Mouse (Mus musculus) left cerebral cortex, adult 2 months (tissue): ENCODE data around the gene Acvr1b. TPM values are rescaled to one million over a fixed set of nuclear protein-coding genes. Genes with fewer than 3 reads are reported as not detected.
A peak's percentile ranks its signal among the peaks of the same experiment; 100 is the strongest.

Source experiments
- DNase-seq, 2 experiments: peaks; one replicate each; pipeline ENCODE4 v3.0.0; 2021 to 2022; ENCODE audit warnings: low spot score in 2 of 2, mixed read lengths in 1 of 2; ENCODE audit errors: extremely low spot score in 1 of 2
- H3K27ac ChIP-seq: fragments of 200-600 bp; 2 replicates; pipeline ENCODE4 v1.8.1; 2022
- H3K4me3 ChIP-seq: fragments of 200-600 bp; 2 replicates; pipeline ENCODE4 v1.8.1; 2022
- CTCF ChIP-seq: fragments of 200-600 bp; IDR thresholded peaks from 2 replicates; pipeline ENCODE4 v1.8.1; 2022; ENCODE audit warnings: antibody characterized with exemption, mild to moderate bottlenecking, moderate library complexity
- intact Hi-C: fragments of 180-260 bp; cut with DNase I; formaldehyde crosslinking; loops from one replicate; pipeline ENCODE4 v1.15.1; 2025
- total RNA-seq, 2 experiments: library from RNA; stranded (reverse); gene quantifications; 2 replicates each; pipeline ENCODE4 v1.2.3; 2021

Gene Acvr1b
- total RNA-seq, 2 experiments from 2014 or later, result 102 to 114 TPM

DNA sequence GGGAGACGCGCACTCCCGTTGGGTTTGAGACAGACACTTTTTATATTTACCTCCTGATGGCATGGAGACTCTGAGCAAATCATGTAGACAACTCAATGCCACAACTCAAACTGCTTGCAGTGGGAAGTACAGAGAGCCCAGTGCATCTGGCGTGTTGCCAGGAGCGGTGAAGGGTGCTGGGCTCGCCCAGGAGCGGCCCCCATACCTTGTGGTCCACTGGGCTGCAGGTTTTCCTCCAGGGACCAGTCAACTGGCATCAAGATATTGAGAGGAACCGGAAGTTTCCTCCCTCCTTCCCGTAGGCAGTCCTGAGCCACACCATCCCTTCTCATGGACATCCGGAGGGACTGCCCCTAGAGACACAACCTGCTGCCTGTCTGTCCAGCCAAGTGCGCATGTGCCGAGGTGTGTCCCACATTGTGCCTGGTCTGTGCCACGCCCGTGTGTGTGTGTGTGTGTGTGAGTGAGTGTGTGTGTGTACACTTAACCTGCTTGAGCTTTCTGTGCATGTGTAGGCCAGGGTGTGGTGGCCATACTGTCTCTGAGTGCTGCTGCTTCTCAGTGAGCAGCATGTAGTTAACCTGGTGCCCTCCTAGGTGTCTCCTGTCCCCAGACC, 37.2 kb downstream of the Acvr1b start:
- H3K27ac ChIP-seq, result no peak overlapping the region; the same call in 1 of the 2 replicates
- no peak for TF ChIP-seq CTCF
- no peak overlapping the region for H3K4me3 ChIP-seq
- DNase-seq, result no peak
- intact Hi-C loops, result no loop called here

DNA sequence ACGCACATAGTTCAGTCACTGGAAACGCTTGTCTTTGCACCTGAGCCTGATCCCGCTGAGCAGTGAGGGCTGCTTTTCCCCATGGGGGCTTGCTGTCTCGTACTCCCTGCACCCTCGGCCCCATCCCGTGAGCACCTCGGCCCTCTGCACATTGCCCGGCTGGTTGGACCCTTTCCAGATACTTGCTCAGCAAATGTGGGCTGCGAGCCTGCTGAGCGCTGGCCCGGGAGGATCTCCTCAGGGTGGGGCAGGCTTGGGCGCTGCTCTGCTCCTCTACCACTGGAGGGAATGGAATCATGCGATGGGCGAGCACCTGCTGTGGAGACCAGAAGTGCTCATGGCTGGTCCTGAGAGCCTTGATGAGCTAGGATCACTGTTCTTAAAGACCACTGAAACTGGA, 38.6 kb downstream of the Acvr1b start:
- Histone ChIP-seq H3K27ac (no peak overlapping the region), H3K4me3 (no peak overlapping the region)
- DNase-seq, result no peak
- TF ChIP-seq CTCF, result no peak
- intact Hi-C loops, result no loop called here

DNA sequence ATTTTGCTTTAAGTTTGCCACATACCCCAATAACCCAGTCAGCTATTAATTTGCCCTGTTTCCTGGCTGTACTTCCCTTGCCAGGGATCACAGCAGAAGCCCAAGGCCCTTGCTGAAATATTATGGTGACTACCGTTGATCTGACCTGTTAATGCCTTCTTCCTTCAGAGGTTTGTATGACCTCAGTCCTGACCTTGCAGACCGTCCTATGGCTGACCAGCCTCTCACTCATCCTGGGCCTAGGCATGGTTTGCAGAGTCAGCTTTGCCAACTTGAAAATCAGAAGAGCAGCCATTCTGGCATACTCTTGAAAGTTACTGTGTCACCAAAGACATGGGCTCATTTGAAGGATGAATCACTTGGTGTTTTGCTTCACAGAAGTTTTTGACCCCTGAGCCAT, 41.3 kb downstream of the Acvr1b start:
- intact Hi-C loops, result no loop called here
- no peak for TF ChIP-seq CTCF
- no peak for DNase-seq
- H3K4me3 ChIP-seq, result no peak overlapping the region
- no peak overlapping the region for H3K27ac ChIP-seq

DNA sequence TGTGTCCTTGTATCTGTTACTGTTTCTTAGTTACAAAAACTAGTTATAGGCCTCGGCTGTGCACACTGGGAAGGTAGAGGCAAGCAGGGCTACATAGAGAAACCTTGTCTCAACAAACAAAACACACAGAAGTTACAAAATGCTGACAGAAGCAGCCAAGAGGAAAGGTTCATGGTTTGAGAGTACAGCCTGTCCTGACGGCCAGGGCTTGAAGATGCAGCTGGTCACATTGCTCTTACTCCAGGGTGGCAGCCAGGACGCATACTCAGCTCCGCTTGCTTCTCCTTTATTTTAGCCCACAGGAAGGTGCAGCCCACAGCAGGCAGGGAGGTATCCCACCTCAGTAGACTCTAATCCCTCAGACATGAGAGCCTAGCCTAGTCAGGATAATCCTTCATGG, 42.2 kb downstream of the Acvr1b start:
- Histone ChIP-seq H3K27ac (no peak overlapping the region), H3K4me3 (no peak overlapping the region)
- DNase-seq, result no peak
- TF ChIP-seq CTCF, result no peak
- intact Hi-C loops, result no loop called here

DNA sequence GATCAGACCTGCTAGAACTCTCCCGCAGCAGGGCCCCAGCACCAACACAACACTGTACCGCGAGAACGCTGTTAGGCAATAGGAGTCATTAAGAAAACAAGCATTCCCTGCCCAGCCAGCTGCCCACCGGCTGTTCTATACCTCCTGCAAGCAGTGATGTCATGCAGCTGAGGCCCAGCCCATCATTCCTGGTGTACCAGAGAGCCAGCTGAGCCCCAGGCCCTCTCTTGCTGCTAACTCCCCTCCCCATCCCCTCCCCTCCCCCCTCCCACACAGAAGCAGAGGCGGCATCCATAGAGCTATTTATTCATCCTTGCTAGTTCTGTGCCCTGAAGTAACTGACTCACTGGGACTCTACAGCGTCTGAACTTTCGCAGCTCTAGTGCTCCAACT, 47.0 kb downstream of the Acvr1b start:
- Histone ChIP-seq H3K27ac (no peak overlapping the region), H3K4me3 (no peak overlapping the region)
- no peak for TF ChIP-seq CTCF
- intact Hi-C loops, result loop anchor here (1.0 to 10.0 kb wide), 3 partner anchors 62 to 854 kb away; partner anchors contain the start of gene Eif4b
- DNase-seq, result no peak

DNA sequence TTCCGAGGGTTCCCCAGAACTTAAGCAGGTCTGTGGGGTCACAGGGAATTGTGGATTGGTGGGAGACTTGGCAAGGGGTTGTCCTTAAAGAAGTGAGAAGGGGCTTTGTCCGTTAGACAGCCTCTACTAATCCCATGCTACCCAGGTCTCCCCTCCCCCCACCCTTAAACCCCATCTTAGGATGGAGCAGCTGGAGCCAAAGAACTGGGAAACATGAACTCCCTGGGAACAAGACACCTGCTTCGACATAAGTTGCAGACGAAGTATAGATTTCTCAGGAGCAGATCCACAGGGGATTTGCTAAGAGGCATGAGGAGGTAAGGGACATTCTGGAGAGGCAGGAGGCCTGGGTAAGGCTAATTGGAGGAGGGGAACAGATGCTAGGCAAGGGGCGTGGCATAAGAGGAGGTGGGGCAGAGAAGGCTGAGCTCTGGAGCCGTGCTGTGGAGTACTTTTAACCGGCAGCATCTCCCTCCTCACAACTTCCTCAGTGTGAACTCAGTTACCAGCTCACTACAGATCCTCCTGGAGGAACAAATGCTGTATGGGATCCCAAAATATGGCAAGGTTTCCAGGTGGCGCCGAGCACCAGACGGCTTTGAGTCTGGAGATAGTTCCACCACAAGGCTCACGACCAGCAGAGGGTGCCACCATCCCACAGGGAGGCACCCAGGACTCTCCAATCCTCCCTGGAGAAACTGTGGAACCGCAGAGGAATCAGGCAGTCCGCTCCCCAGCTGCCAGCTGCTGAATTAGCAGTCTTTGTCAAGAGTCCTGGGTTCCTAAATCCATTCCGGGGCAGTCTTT, 47.6 kb downstream of the Acvr1b start:
- peak; percentile 87 to 94 for DNase-seq
- intact Hi-C loops, result loop anchor here (1.0 to 10.0 kb wide), 3 partner anchors 62 to 853 kb away; partner anchors contain the start of gene Eif4b
- peak overlapping the region; percentile 60; the same call in 1 of the 2 replicates for H3K27ac ChIP-seq
- peak overlapping the region; percentile 16; the same call in 1 of the 2 replicates for H3K4me3 ChIP-seq
- TF ChIP-seq CTCF, result peak; percentile 96

DNA sequence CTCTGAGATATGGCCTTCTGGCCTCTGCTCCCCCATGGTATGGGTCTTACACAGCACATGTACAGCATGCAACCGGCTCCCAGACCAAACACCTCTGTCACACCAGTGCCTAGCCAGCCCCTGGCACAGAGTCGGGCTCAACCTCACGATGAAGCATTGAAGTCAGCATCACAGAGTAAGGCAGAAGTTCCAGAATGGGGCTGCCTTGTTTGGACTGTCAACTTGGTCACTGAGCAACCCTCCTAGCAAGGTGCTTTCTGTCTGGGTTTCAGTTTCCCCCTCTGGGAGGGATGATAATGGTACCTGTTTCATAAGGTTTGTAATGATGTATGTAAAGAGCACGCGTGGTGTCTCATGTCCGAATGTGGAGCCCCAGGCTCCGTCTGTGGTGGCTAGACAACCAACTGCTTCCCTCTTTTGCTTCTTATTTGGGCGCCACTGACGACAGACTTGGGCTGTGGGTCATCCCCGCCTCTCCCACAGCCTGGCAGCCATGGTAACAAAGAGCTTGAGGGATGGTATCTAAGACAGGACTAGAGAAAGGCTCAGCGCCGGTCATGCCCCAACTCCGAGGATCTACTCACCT, 49.1 kb downstream of the Acvr1b start:
- Histone ChIP-seq H3K27ac (peak overlapping the region; percentile 97), H3K4me3 (peak overlapping the region; percentile 99)
- intact Hi-C loops, result loop anchor here (1.0 to 10.0 kb wide), 3 partner anchors 16 to 852 kb away; partner anchors contain the start of gene Eif4b
- DNase-seq, result peak in 1 of 2 experiments; percentile 50
- TF ChIP-seq CTCF, result no peak

DNA sequence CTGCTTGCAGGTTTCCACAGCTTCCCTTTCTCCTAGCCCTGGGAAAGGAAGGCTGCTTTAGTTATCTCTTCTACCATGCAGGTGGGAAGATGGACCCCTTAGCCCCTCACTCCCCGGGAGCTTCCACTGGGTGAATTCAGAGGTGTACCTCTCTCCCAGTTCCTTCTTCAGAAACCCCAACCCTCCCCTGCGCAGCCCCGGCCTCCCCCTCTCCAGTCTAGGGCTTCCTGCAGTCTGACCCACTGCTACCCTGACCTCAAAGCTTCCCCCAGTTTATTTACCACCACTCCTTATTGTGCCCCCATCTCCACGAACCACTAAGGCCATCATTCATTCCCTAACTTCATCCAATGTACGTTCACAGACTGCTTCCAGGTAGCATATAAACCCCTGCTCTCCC, 49.7 kb downstream of the Acvr1b start:
- no peak for DNase-seq
- TF ChIP-seq CTCF, result no peak
- Histone ChIP-seq H3K4me3 (peak overlapping the region; percentile 99), H3K27ac (peak overlapping the region; percentile 97)
- intact Hi-C loops, result loop anchor here (1.0 to 10.0 kb wide), 3 partner anchors 16 to 851 kb away; partner anchors contain the start of gene Eif4b

DNA sequence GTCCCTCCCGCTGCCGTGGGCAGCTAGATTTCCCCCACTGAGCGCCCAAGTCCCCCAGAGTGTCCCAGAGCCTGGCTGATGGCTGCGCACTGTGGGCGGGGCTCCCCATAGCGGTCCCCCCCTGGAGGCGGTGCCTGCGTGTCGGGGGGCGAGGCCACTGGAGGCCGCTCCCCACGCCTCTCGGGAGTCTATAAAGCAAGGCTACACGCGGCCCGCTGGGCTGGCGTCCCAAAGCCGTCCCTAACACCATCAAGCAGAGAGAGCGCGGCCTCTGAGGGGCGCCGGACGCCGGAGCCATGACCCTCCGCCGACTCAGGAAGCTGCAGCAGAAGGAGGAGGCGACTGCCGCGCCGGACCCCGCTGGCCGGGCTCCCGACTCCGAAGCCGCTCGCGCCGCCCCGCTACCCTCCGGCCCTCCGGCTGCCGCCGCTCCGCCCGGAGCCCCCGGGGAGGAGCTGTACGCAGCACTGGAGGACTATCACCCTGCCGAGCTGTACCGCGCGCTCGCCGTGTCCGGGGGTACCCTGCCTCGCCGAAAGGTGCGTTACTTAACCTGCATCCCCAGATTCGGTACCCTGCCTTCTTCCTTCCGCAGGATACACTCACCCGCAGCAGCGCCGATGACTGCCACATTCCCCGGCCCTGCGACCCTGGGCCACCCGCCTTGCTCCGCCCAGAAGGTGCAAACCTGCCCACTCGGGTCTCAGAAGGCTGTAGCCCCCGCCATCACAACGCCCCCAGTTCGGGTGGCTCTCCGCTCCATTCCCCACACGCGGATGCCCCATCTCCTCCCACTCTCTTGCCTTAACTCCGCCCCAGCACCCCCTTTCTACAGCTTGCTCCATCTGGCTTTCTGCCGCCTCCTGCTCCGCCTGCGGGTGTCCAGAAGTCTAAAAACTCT, 50.4 kb downstream of the Acvr1b start, which contains the start of gene Grasp:
Grasp (plus strand) TSS at position 183 of the 901 bp plus-strand sequence.
- peak; percentile 90 to 92 for DNase-seq

DNA sequence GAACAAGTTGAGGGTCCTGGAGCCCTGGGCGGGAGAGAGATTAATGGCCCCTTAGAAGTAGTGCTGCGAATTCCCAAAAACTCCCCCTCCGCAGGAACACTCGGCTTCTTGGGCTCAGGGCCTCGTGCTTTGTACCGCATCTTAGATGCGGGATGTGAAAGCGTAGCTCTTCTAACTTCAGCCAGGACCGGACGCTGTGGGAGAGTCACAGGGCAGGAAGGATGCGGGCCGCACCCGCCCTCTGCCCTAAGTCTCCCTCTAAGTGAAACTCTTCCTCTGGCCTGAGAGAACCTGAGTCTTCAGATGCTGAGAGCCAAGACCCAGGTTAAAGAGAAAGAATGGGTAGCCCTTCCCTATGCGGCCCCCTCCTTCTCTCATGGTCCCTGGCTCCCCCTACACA, 51.1 kb downstream of the Acvr1b start:
- intact Hi-C loops, result loop anchor here (1.0 to 10.0 kb wide), 4 partner anchors 11 to 850 kb away; partner anchors contain the start of gene Eif4b
- Histone ChIP-seq H3K4me3 (peak overlapping the region; percentile 99), H3K27ac (peak overlapping the region; percentile 97)
- DNase-seq, result no peak
- TF ChIP-seq CTCF, result no peak

More for the DNA sequence above, 50.4 kb downstream of the Acvr1b start, which contains the start of gene Grasp:
- intact Hi-C loops, result loop anchor here (1.0 to 10.0 kb wide), 3 partner anchors 12 to 851 kb away; partner anchors contain the start of gene Eif4b
- TF ChIP-seq CTCF, result no peak; the same call in 1 of the 2 replicates
- peak within 1 kb of the TSS; percentile 99 for H3K4me3 ChIP-seq
- H3K27ac ChIP-seq, result peak within 1 kb of the TSS; percentile 97
